Mouse (Mus musculus) heart, embryonic 10.5 days (tissue): ENCODE data around the gene Zfp143. TPM values are rescaled to one million over a fixed set of nuclear protein-coding genes. Genes with fewer than 3 reads are reported as not detected.
"Not testable (repeated sequence)": the region's sequence is repeated elsewhere in the genome, so short reads cannot be mapped to it uniquely, and the experiment has no call there.

ENCODE experiments used
- DNase-seq: peaks from one replicate; pipeline ENCODE4 v3.0.0-alpha.2; 2017; ENCODE audit warnings: low spot score
- H3K27ac ChIP-seq: fragments of 300-500 bp; sonication (generic); 2 replicates; pipeline ENCODE4 v1.5.1; 2016; ENCODE audit warnings: mild to moderate bottlenecking
- H3K27me3 ChIP-seq: fragments of 300-500 bp; sonication (generic); 2 replicates; pipeline ENCODE4 v1.6.1; 2016; ENCODE audit warnings: mild to moderate bottlenecking; ENCODE audit not compliant: poor library complexity, insufficient read depth, severe bottlenecking
- H3K36me3 ChIP-seq: fragments of 300-500 bp; sonication (generic); 2 replicates; pipeline ENCODE4 v1.6.1; 2016; ENCODE audit warnings: mild to moderate bottlenecking, moderate library complexity
- H3K4me1 ChIP-seq: fragments of 300-500 bp; sonication (generic); 2 replicates; pipeline ENCODE4 v1.6.1; 2016; ENCODE audit warnings: mild to moderate bottlenecking
- H3K4me3 ChIP-seq: fragments of 300-500 bp; sonication (generic); 2 replicates; pipeline ENCODE4 v1.5.1; 2016; ENCODE audit warnings: mild to moderate bottlenecking, moderate library complexity
- H3K9me3 ChIP-seq: fragments of 300-500 bp; sonication (generic); 2 replicates; pipeline ENCODE4 v1.6.1; 2016; ENCODE audit warnings: mild to moderate bottlenecking, moderate library complexity
- WGBS: fragments of 180-500 bp; shearing (Covaris S2); methylation state at CpG from one replicate; pipeline ENCODE4 v1.1.7; 2016; 5-methylcytosine and 5-hydroxymethylcytosine counted together
- polyA plus RNA-seq: library from polyadenylated mRNA; unstranded; fragments of >200 nt; fragmentation: Nextera tagmentation; extraction: Ambion mirVana; gene quantifications from 2 replicates; pipeline ENCODE4 v1.2.1, GENCODE M21; 2016

The Zfp143 gene
- polyA plus RNA-seq, 1 experiment from 2014 or later, result 19.0 TPM

DNA sequence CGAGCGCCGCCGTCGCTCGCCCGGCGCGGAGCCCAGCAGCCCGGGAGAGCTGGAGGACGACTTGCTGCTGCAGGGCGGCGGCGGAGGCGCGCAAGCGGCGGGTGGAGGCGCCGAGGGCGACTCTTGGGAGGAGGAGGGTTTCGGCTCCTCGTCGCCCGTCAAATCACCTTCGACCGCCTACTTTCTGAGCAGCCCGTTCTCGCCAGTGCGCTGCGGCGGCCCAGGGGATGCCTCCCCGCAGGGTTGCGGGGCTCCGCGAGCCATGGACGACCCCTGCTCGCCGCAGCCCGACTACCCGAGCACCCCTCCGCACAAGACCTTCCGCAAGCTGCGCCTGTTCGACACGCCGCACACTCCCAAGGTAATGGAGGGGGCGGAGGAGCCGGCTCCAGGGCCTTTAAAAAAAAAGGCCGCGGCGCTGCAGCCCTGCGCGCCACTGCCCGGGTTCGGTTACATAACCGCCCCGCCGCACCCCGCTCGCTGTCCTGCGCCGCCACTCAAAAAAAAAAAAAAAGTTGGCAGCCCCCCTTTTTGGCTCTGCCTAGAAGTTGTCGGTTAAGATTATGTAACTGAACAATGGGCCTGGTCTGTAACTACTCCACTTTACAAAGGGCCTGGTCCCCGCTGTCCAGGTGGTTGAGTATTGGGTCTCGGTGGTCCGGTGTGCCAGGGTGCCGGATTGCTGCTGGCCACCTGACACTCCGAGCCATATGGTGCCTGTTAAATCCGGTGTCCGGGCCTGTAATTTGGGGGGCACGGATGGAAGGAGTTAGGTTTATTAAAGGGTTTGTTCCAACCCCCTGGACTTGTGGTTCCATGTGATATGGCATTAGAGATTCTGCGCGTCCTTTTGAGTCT lies 61.8 kb downstream of the Zfp143 start:
- under 1% methylated on average over 74 of the region's 74 CpGs for WGBS

DNA sequence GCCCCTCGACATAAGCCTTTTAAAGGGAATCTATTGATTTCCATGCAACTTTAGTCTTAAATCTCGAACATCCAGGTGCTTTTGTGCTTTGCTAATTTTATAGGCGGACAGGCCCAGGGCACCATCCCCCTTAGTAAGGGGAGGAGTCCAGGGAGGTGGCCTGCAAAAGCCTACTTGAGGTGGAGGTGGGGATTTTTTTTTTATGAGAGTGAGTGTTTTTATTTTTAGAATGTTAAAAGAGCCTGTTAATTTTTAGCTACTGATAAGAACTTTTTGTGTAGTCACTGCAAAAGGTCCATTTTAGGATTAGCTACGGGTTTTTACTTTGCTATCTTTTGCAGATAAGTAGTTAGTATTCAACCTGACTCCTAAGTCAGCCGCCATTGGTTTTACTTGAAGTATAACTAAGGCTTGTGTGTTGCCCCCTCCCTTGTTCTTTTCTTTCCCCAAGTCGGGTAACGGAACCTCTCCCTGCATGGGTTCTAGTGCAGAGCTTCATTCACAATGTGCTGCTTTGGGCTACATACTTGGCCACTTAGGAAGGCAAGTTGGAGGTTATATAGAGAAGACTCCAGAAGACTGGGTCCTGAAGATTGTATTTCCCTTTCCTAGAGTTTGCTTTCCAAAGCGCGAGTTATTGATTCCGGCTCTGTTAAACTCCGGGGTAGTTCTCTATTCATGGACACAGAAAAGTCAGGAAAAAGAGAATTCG lies 63.0 kb downstream of the Zfp143 start:
- Histone ChIP-seq H3K27ac (peak overlapping the region; percentile 99), H3K27me3 (no peaks in the 10 kb centered on the region), H3K4me1 (peaks cover 31% of the 10 kb centered on the region), H3K9me3 (no peaks in the 10 kb centered on the region), H3K36me3 (peaks cover 30% of the 10 kb centered on the region), H3K4me3 (peak overlapping the region; percentile 95)
- 42% methylated on average over 12 of the region's 12 CpGs for WGBS
- no peak for DNase-seq

More for the DNA sequence above, 61.8 kb downstream of the Zfp143 start:
- Histone ChIP-seq H3K27me3 (no peaks in the 10 kb centered on the region), H3K27ac (peak overlapping the region; percentile 99), H3K36me3 (peaks cover 18% of the 10 kb centered on the region), H3K9me3 (no peaks in the 10 kb centered on the region), H3K4me1 (peaks cover 38% of the 10 kb centered on the region), H3K4me3 (peak overlapping the region; percentile 95)
- DNase-seq, result peak; percentile 81

- 71% methylated on average over 2 of the region's 2 CpGs for WGBS
- peaks cover 74% of the 10 kb centered on the region for H3K36me3 ChIP-seq
- H3K4me1 ChIP-seq, result peaks cover 13% of the 10 kb centered on the region; the same call in 1 of the 2 replicates
- H3K4me3 ChIP-seq, result no peak overlapping the region
- no peaks in the 10 kb centered on the region for H3K27me3 ChIP-seq
- no peak for DNase-seq
- H3K9me3 ChIP-seq, result no peaks in the 10 kb centered on the region
- no peak overlapping the region for H3K27ac ChIP-seq
Measured at GRCm38 (mm10) chr7:110128566-110128965, 67.5 kb downstream of the Zfp143 start.

- not testable (repeated sequence) for H3K9me3 ChIP-seq, H3K4me3 ChIP-seq, H3K27me3 ChIP-seq, DNase-seq, H3K4me1 ChIP-seq, H3K27ac ChIP-seq
- H3K36me3 ChIP-seq, result peaks cover 98% of the 10 kb centered on the region
- WGBS, result 73% methylated on average over 2 of the region's 2 CpGs
Measured at GRCm38 (mm10) chr7:110132272-110132671, 71.3 kb downstream of the Zfp143 start.

GRCm38 (mm10) chr7:110133988-110134387 lies 73.0 kb downstream of the Zfp143 start:
- no peak overlapping the region for H3K27ac ChIP-seq
- no peak for DNase-seq
- 88% methylated on average over 5 of the region's 5 CpGs for WGBS
- H3K9me3 ChIP-seq, result no peaks in the 10 kb centered on the region
- peaks cover 98% of the 10 kb centered on the region for H3K36me3 ChIP-seq
- H3K27me3 ChIP-seq, result no peaks in the 10 kb centered on the region
- H3K4me3 ChIP-seq, result no peak overlapping the region
- H3K4me1 ChIP-seq, result no peaks in the 10 kb centered on the region

DNA sequence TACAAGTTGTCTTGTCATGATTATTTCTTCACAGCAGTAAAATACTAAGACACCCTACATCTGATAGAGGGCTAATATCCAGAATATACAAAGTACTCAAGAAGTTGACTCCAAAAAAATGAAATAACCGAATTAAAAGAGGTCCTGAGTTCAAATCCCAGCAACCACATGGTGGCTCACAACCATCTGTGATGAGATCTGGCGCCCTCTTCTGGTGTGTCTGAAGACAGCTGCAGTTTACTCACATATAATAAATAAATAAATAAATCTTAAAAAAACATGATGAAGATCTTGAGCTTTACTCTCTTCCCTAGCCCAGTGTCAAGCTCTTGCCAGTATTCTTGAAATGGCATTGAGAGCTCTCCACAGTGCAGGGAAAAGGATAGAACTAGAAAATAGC lies 77.5 kb downstream of the Zfp143 start:
- no peaks in the 10 kb centered on the region for H3K27me3 ChIP-seq
- H3K4me1 ChIP-seq, result no peaks in the 10 kb centered on the region
- no peak for DNase-seq
- WGBS, result 84% methylated on average over 2 of the region's 2 CpGs
- no peaks in the 10 kb centered on the region for H3K9me3 ChIP-seq
- H3K36me3 ChIP-seq, result peaks cover 99% of the 10 kb centered on the region
- H3K4me3 ChIP-seq, result no peak overlapping the region
- no peak overlapping the region for H3K27ac ChIP-seq

DNA sequence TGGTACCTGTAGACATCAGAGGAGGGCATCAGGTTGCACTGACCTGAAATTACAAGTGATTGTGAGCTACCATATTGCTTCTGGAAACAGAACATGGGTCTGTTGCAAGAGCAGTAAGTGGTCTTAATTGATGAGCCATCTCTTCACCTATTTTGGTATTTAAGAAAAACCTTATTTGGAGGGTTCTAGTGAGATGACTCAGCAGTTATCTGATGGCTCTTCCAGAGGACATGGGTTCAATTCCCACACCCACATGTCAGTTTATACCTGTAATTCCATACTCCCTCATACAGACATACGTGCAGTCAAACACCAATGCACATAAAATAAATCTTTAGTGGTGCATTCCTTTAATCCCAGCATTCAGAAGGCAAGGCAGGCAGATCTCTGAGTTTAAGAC lies 82.8 kb downstream of the Zfp143 start:
- DNase-seq, result no peak
- H3K27ac ChIP-seq, result no peak overlapping the region
- H3K36me3 ChIP-seq, result peaks cover 78% of the 10 kb centered on the region
- H3K9me3 ChIP-seq, result no peaks in the 10 kb centered on the region
- no peak overlapping the region for H3K4me3 ChIP-seq
- 95% methylated on average over 1 of the region's 1 CpGs for WGBS
- no peaks in the 10 kb centered on the region for H3K27me3 ChIP-seq
- no peaks in the 10 kb centered on the region for H3K4me1 ChIP-seq

Other genes with a start within 250 kb of the Zfp143 start
- gene Scube2, start 195.5 kb upstream of the Zfp143 start, polyA plus RNA-seq, result 4.7 and 11.3 TPM in 2 replicates
- 27.7 and 28.4 TPM in 2 replicates for gene Dennd5a, start 100.7 kb upstream of the Zfp143 start, polyA plus RNA-seq
- 61.1 and 65.6 TPM in 2 replicates for gene Tmem41b, start 74.3 kb upstream of the Zfp143 start, polyA plus RNA-seq
- gene Ipo7, start 42.9 kb upstream of the Zfp143 start, polyA plus RNA-seq, result 38.4 and 43.9 TPM in 2 replicates
- gene Wee1, start 60.8 kb downstream of the Zfp143 start, polyA plus RNA-seq, result 25.1 and 29.0 TPM in 2 replicates
- gene Swap70, start 160.5 kb downstream of the Zfp143 start, polyA plus RNA-seq, result 22.8 and 26.6 TPM in 2 replicates